Mouse (Mus musculus) heart, adult 2 months (tissue): ENCODE data around the gene Srcin1.

ENCODE experiments used
- CTCF ChIP-seq: fragments of 200-600 bp; IDR thresholded peaks from 2 replicates; pipeline ENCODE4 v1.8.1; 2022; ENCODE audit warnings: antibody characterized with exemption, mild to moderate bottlenecking, moderate library complexity
- POLR2A ChIP-seq: fragments of 200-500 bp; IDR thresholded peaks from 2 replicates; pipeline ENCODE4 v1.6.1; 2011; ENCODE audit warnings: mild to moderate bottlenecking, low read depth, low read length, control low read depth; ENCODE audit not compliant: insufficient read depth

DNA sequence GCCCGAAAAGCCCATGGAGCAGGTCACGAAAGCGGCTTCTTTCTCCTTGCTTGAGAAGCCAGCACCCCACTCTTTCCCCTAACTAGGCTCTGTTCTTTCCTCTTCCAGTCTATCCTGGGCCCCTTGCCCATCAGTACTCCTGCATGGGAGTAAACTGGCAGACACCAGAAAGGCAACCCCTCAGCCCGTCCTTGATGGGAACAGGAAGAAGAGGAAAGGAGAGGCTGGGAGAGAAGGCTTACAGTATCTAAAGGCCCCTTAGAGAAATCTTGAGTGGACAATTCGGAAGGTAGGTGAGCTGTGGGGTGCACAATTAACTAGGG, 40.7 kb downstream of the Srcin1 start:
- TF ChIP-seq CTCF (no peak), POLR2A (no peak)
